Mouse (Mus musculus): ENCODE data around the gene Rpl18.
A peak's percentile ranks its signal among the peaks of the same experiment; 100 is the strongest.

Gene Rpl18

GRCm38 (mm10) chr7:45713881-45714520, 1.3 kb upstream of the Rpl18 start:
- DNase-seq (ENCODE audit: low spot score), result no peak

DNA sequence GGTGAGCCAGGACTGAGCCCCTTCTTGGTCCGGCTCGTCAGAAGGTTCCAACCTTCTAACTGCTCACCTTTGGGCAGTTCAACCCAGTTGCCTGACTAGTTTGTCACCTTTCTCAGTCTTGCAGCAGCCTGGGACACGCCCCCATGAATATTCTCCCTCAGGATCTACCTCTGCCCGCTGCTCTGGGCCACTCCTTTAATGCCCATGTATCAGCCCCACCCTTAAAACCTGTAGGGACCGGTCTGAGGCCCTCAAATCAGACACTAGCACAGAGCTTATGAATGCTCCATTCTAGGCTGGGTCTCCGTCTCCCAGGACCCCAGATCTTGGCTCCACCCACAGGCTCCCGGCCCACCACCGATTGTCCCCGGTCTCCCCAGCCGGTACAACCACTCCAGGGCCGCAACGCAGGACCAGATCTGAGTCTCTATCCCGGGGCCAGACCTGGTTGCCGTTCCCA, 597 bp upstream of the Rpl18 start:
- peak; percentile 79 for DNase-seq (ENCODE audit: low spot score)

DNA sequence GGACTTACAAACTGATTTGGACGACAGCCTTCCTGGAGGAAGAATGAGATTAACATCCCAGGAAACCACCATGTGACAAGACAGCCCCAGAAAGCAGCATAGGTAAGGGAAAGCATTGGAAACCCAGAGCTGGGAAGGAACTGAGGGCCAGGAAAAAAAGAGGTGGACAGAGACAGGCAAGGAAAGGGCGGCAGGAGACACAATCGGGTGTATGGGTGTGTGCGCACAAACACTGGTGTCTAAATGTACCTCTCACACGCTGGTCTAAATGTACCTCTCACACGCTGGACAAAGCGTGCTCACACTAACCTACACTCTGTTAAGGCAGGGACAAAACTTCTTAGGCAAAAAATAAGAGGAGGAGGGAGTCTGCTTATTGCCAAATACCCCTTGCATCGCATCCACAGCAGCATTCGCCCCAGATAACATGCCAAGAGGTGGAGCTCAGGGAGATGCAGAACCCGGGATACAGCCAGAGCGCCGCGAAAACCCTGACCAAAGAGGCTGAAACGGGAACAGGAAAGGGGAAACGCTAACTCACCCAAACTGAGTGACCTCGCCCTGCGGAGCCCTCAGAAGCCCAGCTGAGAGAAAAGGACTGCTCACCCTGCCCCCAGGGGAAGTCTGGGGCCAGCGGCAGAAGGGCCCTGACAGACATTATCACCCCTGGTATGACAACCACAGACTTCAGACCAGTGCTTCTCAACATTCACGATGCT, 643 bp downstream of the Rpl18 start:
- no peak for DNase-seq (ENCODE audit: low spot score)

- DNase-seq (ENCODE audit: low spot score), result no peak
These were observed 1.2 kb downstream of the Rpl18 start for GRCm38 (mm10) chr7:45716460-45716857.

DNA sequence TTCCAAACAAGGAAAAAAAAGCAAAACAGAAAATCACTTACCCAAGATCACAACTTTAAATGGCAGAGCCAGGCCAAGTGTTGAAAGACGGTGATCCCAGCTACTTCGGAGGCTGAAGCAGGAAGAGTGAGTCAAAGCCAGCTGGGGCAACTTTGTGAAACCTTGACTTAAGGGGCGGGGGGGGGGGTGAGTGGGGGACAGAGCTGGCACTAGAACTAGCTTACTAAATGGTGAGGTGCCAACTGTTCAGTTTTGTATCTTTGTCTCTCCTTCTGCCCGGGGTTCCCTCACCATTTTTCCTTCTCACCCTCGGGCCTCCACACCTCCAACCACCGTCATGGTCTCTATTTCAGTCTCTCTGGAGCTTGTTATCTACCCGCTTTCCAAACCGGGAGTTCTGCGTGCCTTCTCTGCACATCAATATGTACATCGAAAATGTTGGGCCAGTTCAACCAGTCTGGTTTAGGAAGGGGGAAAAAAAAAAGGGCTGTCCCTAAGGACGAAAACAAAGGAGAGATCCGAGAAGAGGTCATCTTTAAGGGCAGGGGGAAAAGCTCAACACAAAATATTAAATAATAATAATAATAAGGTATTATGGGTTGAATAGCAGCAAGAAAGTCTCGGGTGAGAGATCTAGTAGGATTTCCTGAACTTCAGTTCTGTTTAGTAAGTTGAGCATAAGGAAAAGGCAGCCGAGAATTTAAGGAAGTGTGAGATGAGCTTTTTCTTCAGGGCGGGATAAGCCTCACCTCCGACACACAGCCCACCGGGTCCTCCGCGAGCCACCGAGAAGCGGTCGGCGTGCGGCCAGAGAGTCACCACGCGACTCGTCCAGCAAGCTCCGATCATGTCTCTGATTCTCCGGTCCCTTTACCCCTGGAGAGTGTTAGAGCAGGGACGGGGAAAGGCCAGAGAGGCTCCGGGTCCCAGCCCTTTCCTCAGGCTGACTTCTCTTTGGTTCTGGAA, 2.0 kb downstream of the Rpl18 start:
- no peak for DNase-seq (ENCODE audit: low spot score)

DNA sequence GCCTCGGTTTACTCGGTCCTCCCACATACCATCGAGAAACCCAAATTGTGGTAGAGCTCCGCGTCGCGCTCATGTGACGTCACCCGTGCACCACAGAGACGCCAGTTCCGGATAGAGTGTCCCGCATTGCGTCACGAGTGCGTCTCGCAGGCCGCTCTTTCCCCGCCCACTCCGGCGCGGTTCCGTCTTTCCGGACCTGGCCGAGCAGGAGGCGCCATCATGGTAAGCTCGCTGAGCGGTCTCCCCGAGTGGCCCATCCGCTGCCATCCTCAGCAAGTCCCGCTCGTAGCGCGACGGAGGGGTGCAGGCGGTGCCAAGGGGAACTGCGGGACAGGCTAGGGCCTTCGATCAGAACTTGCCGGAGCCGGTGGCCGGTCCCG, 2.7 kb downstream of the Rpl18 start, which contains the start of gene Sphk2:
Sphk2 (minus strand) TSS at position 85 of the 380 bp plus-strand sequence.
- peak; percentile 99 for DNase-seq (ENCODE audit: low spot score)

GRCm38 (mm10) chr7:45718331-45718730, 3.1 kb downstream of the Rpl18 start:
- DNase-seq (ENCODE audit: low spot score), result no peak

- DNase-seq (ENCODE audit: low spot score), result no peak
These were observed 3.9 kb downstream of the Rpl18 start for GRCm38 (mm10) chr7:45719180-45719579.

- DNase-seq (ENCODE audit: low spot score), result no peak
These were observed 4.6 kb downstream of the Rpl18 start for GRCm38 (mm10) chr7:45719738-45720412.

GRCm38 (mm10) chr7:45720413-45721233, 5.4 kb downstream of the Rpl18 start, which contains the start of gene Fam83e:
Gene Fam83e, plus strand, starts transcription at chr7:45721212.
- DNase-seq (ENCODE audit: low spot score), result no peak

DNA sequence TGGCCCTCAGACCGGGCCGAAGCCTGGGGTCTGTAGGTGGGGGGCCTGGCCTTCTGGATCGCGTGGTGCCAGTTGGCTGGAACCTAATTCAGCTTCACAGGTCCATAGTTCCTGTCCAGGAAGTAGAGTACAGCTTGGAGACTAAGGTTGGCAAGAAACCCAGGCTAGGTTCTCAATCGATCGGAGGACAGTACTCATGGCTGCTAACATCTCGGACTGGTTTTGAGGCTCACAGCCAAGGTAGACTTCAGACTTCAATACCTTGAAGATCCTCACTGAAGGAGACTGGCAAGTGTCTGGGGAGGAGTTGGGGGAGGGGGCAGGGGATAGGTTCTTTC, 5.9 kb downstream of the Rpl18 start:
- DNase-seq (ENCODE audit: low spot score), result no peak

GRCm38 (mm10) chr7:45721642-45722347, 6.5 kb downstream of the Rpl18 start:
- no peak for DNase-seq (ENCODE audit: low spot score)

GRCm38 (mm10) chr7:45722348-45722713, 7.1 kb downstream of the Rpl18 start:
- DNase-seq (ENCODE audit: low spot score), result no peak

- no peak for DNase-seq (ENCODE audit: low spot score)
These were observed 8.0 kb downstream of the Rpl18 start for GRCm38 (mm10) chr7:45723301-45723700.

DNA sequence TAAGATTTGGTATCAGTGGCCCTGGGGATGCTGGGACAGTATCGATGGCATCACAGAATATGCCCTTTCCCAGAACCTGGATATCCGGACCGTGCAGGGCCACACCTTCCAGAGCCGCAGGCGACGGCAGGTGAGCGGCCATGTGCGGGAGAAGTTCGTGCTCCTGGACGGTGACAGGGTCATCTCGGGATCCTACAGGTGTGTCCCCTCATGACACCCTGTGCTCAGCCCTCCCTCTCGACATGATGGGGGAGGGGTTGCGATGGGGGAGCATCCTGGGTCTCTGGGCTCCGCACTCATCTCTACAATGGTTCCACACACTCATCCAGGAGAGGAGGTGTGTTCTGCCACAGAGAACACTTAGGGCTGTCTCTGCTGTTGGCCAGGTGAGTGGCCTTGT, 8.5 kb downstream of the Rpl18 start:
- DNase-seq (ENCODE audit: low spot score), result no peak

- DNase-seq (ENCODE audit: low spot score), result no peak
These were observed 9.9 kb downstream of the Rpl18 start for GRCm38 (mm10) chr7:45725151-45725550.

GRCm38 (mm10) chr7:45725713-45726112, 10.5 kb downstream of the Rpl18 start, which contains the start of gene Spaca4:
Gene Spaca4, minus strand, starts transcription at chr7:45725813.
- no peak for DNase-seq (ENCODE audit: low spot score)

GRCm38 (mm10) chr7:45726419-45726818, 11.2 kb downstream of the Rpl18 start:
- no peak for DNase-seq (ENCODE audit: low spot score)

GRCm38 (mm10) chr7:45727625-45728024, 12.4 kb downstream of the Rpl18 start:
- no peak for DNase-seq (ENCODE audit: low spot score)

DNA sequence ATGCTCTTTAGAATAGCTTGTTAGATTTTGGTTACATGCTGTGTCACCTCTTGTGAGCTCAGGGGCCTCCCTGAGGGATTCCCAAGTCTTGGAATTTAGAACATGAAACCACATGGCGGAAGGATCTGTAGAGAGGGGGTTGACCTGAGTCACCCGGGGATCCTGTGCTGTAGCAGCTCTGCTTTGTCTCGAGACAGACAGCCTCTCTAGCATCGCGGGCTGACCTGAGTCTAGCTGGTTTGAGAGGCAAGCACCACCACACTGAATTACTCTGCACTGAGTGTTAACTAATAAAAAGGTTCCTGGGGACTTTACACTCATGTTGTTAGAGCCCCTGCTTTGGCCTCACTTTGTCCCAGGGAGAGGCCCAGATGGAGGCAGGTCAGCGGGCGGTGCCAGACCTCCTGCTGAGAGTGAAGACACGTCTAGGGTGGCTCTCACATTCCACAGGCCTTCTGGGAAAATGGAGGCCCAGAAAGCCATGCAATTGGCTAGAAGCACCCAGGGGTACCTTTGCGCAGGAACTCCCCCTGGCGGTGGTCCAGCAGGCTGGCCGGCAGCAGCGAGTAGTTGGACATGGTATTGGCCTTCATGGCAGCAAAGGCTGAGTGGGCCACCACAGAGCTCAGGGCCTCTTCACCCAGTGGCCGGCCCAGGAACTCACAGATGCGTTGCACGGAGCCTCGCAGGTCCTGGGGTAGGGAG, 15.6 kb downstream of the Rpl18 start:
- DNase-seq (ENCODE audit: low spot score), result no peak

Data from urinary bladder, postnatal 14 days (tissue).